Mouse (Mus musculus) small intestine, adult 2 months (tissue): ENCODE data around the gene Ampd2.

ENCODE experiments used
- CTCF ChIP-seq: fragments of 200-500 bp; IDR thresholded peaks from 2 replicates; pipeline ENCODE4 v1.5.1; 2012; ENCODE audit warnings: low read depth, mild to moderate bottlenecking, control low read depth, inconsistent platforms, low read length, moderate library complexity, mixed read lengths; ENCODE audit not compliant: insufficient replicate concordance, insufficient read length; ENCODE audit errors: extremely low read depth
- POLR2A ChIP-seq: fragments of 200-500 bp; IDR thresholded peaks from 2 replicates; pipeline ENCODE4 v1.6.1; 2012; ENCODE audit warnings: low read depth, mild to moderate bottlenecking, control low read depth, inconsistent platforms, low read length, moderate library complexity

DNA sequence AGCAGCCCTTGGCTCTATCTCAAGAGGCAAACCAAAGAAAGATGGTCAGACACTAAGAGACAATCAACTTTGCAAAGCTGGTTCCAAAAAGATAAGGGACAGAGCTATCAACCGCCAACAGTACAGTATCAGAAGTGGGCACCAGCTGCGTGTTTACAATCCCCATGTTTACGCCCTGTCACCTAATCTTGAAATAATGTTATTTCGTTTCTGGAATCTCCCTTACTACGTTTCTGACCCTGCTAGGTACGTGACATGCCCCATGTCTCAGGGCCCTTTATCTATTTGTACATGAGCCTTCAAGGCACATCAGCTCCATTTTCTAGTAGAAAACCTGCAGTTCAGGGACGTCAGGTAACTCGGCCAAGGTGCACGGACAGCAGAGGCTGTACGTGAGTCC is 10.3 kb upstream of the Ampd2 start:
- TF ChIP-seq CTCF = no peak
- no peak for TF ChIP-seq POLR2A
